Mouse (Mus musculus): ENCODE results near the gene Tspan18. TPM values are rescaled to one million over a fixed set of nuclear protein-coding genes. Genes with fewer than 3 reads are reported as not detected.

Gene Tspan18
- polyA plus RNA-seq, 1 experiment from 2014 or later: 48.4 TPM

DNA sequence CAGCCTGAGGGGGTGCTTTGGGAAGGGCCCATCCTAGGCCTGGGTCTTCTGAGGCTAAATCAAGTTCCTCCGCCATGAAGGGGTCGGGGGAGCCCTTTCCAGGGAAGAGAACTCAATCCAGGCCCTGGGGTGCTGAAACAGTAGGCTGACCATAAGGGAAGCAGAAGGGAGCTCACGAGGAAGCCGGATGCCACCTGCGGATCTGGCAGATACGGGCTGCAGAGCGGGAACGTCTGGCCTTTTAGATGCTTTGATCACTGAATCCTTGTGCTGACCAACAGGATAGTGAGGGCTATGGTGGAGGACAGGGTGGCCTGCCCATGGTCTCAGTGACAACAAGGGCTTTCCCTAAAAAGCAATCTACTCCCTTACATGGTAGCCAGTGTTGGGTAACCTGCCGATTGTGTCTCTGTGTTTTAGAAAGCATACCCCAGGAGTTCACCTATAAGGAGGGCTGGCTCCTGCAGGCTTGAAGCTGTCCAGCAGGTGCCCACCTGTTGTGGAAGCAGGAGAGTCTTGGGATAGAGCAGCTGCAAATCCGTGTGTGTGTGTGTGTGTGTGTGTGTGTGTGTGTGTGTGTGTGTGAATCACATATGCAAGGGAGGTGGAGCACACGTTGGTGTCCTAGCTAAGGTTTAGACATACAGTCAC lies 90.7 kb downstream of the Tspan18 start:
- Histone ChIP-seq H3K27ac (replicated peaks) (peak overlapping the region; percentile 60), H3K4me1 (peaks cover 66% of the 10 kb centered on the region), H3K4me3 (no peak overlapping the region), H3K9me3 (replicated peaks) (no peaks in the 10 kb centered on the region), H3K27me3 (ENCODE audit: low read depth, poor library complexity, severe bottlenecking) (no peaks in the 10 kb centered on the region), H3K36me3 (peaks cover 29% of the 10 kb centered on the region)
- 80% methylated on average over 11 of the region's 11 CpGs for WGBS
- DNase-seq (ENCODE audit: low spot score): no peak

DNA sequence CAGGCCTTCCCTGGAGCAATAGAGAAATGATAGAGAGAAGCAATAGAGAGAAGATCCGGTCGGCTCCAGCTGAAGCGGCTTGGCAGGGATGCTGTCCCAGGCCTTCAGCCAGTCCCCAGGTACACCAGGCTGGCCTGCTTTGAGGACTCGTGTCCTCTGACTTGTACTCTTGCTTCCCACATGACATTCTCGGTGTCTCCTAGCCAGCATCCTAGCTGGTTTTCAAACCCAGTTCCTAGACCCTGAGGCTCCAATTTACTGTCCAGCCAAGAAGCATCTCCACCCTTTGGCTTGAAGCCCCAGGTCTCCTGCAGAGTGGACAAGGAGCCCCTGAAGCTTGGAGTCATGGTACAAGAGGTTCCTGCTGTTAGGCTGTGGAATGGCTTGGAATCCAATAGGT lies 92.1 kb downstream of the Tspan18 start:
- peak overlapping the region; percentile 55 for H3K27ac ChIP-seq (replicated peaks)
- no peak overlapping the region for H3K4me3 ChIP-seq
- no peak for DNase-seq (ENCODE audit: low spot score)
- H3K36me3 ChIP-seq: peaks cover 41% of the 10 kb centered on the region
- peaks cover 65% of the 10 kb centered on the region for H3K4me1 ChIP-seq
- no peaks in the 10 kb centered on the region for H3K27me3 ChIP-seq (ENCODE audit: low read depth, poor library complexity, severe bottlenecking)
- H3K9me3 ChIP-seq (replicated peaks): no peaks in the 10 kb centered on the region
- WGBS: 89% methylated on average over 5 of the region's 5 CpGs

DNA sequence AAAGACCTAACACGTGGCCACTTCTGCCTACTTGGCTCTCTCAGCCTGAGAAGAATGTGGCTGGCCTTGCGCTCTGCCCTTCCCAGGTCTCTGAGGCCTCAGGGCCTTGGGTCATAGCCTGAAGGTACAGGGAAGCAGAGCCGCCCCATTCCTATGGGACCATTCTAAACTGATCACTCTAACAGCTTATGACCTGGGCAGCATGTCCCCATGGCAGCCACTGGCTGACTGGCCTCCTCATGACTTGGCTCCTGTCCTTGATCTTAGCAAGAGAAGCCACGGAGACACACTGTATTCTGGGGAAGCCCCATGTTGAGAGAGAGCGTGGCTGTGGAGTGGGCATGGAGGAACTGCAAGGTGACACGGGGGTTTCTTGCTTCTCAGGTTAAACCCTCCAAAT lies 95.4 kb downstream of the Tspan18 start:
- Histone ChIP-seq H3K4me3 (no peak overlapping the region), H3K4me1 (peaks cover 66% of the 10 kb centered on the region), H3K9me3 (replicated peaks) (no peaks in the 10 kb centered on the region; the same call in 1 of the 2 replicates), H3K27me3 (ENCODE audit: low read depth, poor library complexity, severe bottlenecking) (0 out of 2 replicates have a peak, but pooled peaks cover 2% of the 10 kb centered on the region), H3K36me3 (peaks cover 45% of the 10 kb centered on the region), H3K27ac (replicated peaks) (peak overlapping the region; percentile 67)
- 88% methylated on average over 6 of the region's 6 CpGs for WGBS
- DNase-seq (ENCODE audit: low spot score): no peak

DNA sequence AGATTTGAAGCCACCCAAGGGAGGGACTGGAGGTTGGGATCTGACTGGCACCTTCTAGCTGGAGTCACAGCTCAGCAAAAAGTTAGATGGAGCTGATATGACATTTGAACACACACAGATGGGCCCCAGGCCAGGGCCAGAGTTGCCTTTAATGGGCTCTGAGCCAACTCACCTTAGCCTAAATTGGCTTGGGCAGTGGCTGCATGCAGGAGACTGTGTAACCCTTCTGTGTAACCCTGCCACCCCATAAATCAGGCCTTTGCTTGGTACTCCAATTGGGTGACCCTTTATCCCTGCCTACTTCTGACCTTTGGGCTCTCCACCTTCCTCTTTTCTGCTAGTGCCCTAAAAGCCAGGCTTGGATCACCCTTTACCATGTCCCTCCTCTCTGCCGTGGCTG lies 97.2 kb downstream of the Tspan18 start:
- H3K27ac ChIP-seq (replicated peaks): peak overlapping the region; percentile 67
- peaks cover 48% of the 10 kb centered on the region for H3K36me3 ChIP-seq
- 70% methylated on average over 1 of the region's 1 CpGs for WGBS
- no peaks in the 10 kb centered on the region; the same call in 1 of the 2 replicates for H3K9me3 ChIP-seq (replicated peaks)
- no peak overlapping the region for H3K4me3 ChIP-seq
- no peak for DNase-seq (ENCODE audit: low spot score)
- H3K27me3 ChIP-seq (ENCODE audit: low read depth, poor library complexity, severe bottlenecking): 0 out of 2 replicates have a peak, but pooled peaks cover 3% of the 10 kb centered on the region
- H3K4me1 ChIP-seq: peaks cover 65% of the 10 kb centered on the region

DNA sequence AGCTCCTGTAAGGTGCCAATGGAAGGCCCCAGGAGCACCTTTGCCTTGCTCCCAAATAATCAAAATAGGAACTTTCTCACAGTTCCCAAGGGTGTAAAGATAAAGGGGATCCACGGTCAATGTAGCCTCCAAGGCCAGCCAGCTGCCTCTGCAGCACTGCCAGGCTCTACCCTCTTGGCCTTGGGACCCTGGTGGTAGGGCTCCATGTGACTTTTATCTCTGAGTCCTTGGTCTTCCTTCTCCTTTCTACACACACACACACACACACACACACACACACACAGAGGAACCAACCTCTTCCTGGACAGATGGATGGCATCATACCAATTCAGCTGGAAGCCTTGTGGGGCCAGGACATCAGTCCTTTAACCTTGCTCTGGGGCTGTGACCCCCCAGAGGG lies 102.2 kb downstream of the Tspan18 start:
- 0 out of 2 replicates have a peak, but pooled peaks cover 3% of the 10 kb centered on the region for H3K27me3 ChIP-seq (ENCODE audit: low read depth, poor library complexity, severe bottlenecking)
- H3K9me3 ChIP-seq (replicated peaks): no peaks in the 10 kb centered on the region; the same call in 1 of the 2 replicates
- no peak overlapping the region for H3K4me3 ChIP-seq
- peaks cover 72% of the 10 kb centered on the region for H3K4me1 ChIP-seq
- 62% methylated on average over 1 of the region's 1 CpGs for WGBS
- no peak for DNase-seq (ENCODE audit: low spot score)
- peak overlapping the region; percentile 94 for H3K27ac ChIP-seq (replicated peaks)
- H3K36me3 ChIP-seq: peaks cover 36% of the 10 kb centered on the region

DNA sequence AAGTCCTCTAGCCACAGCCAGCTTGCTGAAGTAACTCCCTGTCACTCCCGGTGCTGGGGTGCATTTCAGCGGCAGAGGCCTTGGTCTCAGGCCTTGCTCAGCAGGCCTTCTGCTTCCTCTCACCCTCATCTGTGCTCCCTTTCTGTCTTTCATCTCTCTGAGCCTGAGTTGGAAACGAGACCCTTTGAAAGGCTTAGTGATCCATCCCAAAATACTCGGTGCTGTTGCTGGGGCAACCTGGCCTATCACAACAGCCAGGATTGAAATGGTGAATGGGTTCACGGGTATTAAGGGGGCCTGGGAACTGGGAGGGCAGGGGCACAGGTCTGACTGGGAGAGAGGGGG lies 105.9 kb downstream of the Tspan18 start:
- H3K27ac ChIP-seq (replicated peaks): peak overlapping the region; percentile 94
- H3K4me3 ChIP-seq: peak overlapping the region; percentile 49
- peaks cover 88% of the 10 kb centered on the region for H3K4me1 ChIP-seq
- peak; percentile 86 for DNase-seq (ENCODE audit: low spot score)
- peaks cover 3% of the 10 kb centered on the region; the same call in 1 of the 2 replicates for H3K27me3 ChIP-seq (ENCODE audit: low read depth, poor library complexity, severe bottlenecking)
- WGBS: 3% methylated on average over 5 of the region's 5 CpGs
- H3K36me3 ChIP-seq: peaks cover 24% of the 10 kb centered on the region
- no peaks in the 10 kb centered on the region for H3K9me3 ChIP-seq (replicated peaks)

DNA sequence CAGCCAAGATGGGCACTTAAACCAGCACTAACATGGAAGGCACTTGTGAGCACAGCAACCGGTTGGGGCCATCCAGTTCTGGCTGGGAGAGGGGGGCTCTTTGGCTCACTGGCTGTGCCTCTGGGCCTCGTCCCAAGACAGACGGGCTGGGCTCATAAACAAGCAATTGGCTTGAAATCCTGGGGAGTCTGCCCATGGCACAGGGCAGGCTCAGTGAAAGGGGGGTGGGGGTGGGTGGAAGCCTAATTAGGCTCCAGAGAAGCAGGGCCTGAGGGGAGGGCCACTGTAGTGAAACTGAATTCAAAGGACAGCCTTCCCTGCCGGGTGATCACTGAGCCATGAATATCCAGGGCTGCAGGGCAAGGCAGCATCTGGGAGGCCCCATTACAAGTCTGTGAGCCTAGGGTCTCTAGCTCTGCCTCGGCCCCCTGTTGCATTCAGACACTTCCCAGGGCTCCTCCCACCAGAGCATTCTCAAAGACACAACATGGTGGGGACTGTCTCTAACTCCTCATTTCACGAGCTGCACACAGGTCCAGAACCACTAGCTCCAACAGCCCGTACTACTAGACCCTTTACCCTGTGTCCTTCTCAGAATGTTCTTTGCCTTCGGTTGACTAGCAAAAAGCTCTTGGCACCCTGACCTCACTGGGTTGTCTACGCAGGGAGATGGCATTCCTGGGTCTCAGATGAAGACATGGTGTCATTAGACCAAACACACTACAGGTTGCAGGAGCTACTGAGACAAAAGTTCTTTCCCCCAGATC lies 106.4 kb downstream of the Tspan18 start:
- H3K4me3 ChIP-seq: peak overlapping the region; percentile 49
- H3K27ac ChIP-seq (replicated peaks): peak overlapping the region; percentile 94
- H3K36me3 ChIP-seq: peaks cover 29% of the 10 kb centered on the region
- DNase-seq (ENCODE audit: low spot score): peak; percentile 82
- H3K9me3 ChIP-seq (replicated peaks): no peaks in the 10 kb centered on the region
- H3K4me1 ChIP-seq: peaks cover 89% of the 10 kb centered on the region
- WGBS: 10% methylated on average over 9 of the region's 9 CpGs
- H3K27me3 ChIP-seq (ENCODE audit: low read depth, poor library complexity, severe bottlenecking): peaks cover 7% of the 10 kb centered on the region; the same call in 1 of the 2 replicates

DNA sequence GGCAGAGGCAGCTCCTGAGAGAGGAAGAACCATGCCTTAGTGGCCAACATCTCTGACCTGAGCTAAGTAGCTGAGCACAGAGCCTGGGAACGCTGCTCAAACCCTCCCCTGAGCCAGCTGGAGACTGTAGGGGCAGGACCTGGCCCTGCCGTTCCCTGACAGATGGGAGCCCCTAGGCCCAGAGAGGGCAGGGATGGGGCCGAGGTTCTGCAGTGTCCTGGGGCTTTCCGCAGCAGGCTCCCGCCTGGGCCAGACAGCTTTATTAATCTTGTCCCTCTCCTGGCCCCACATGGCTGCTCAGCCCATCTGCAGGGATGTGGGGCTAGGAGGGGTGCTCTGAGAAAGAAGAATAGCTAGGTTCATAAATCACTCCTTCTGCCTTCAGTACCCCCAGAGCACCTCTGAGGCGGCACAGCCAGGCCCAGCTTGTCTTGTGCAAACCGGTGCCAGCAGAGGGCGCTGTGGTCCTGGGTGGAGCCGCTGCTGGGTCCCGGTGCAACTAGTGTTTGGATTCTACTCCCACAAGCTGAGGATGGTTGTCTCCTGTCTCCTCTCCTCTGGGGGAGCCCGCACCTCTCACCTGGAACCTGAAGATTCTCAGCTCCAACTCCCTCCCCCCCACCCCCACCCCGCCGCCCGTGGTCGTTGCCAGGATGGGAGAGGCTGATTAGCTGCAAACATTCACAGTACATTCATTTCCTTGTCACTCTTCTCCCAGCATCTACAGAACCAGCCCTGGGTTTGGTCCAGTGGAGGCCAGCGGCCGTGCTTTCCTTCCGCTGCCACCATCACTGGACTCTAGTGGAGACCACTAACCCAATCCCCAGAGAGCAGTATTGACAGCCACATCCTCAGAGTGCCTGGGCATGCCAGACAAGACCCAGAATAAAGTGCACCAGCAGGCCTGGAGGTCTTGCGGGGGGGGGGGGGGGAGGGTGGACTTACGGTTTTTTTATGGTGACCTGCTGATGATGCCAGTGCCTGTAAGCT lies 107.4 kb downstream of the Tspan18 start:
- DNase-seq (ENCODE audit: low spot score): peak; percentile 94
- peak overlapping the region; percentile 94 for H3K27ac ChIP-seq (replicated peaks)
- peaks cover 9% of the 10 kb centered on the region; the same call in 1 of the 2 replicates for H3K27me3 ChIP-seq (ENCODE audit: low read depth, poor library complexity, severe bottlenecking)
- H3K4me3 ChIP-seq: peak overlapping the region; percentile 49
- peaks cover 81% of the 10 kb centered on the region for H3K4me1 ChIP-seq
- H3K36me3 ChIP-seq: peaks cover 39% of the 10 kb centered on the region
- 8% methylated on average over 20 of the region's 20 CpGs for WGBS
- H3K9me3 ChIP-seq (replicated peaks): no peaks in the 10 kb centered on the region

DNA sequence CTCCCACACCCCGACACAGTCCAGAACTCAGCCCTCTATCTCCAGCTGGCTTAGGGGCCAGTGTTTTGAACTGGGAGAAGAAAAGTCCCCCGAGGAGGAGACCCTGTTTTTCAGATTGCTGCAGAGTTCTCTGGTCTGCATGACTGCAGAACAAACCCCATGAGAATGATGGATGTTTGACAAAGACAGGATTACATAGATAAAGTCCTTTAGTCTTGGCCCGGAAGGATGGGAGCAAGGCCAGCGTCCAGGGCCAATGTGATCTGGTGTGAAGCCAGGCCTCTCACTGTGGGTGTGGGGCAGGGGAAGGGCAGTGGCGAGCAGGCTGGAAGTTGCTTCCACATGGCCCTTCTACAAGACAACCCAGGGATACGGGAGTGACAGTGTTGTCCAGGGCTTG lies 110.8 kb downstream of the Tspan18 start:
- Histone ChIP-seq H3K4me3 (no peak overlapping the region), H3K9me3 (replicated peaks) (no peaks in the 10 kb centered on the region), H3K27ac (replicated peaks) (peak overlapping the region; percentile 57), H3K4me1 (peaks cover 78% of the 10 kb centered on the region), H3K36me3 (peaks cover 61% of the 10 kb centered on the region), H3K27me3 (ENCODE audit: low read depth, poor library complexity, severe bottlenecking) (peaks cover 33% of the 10 kb centered on the region)
- DNase-seq (ENCODE audit: low spot score): no peak
- WGBS: 68% methylated on average over 6 of the region's 6 CpGs

DNA sequence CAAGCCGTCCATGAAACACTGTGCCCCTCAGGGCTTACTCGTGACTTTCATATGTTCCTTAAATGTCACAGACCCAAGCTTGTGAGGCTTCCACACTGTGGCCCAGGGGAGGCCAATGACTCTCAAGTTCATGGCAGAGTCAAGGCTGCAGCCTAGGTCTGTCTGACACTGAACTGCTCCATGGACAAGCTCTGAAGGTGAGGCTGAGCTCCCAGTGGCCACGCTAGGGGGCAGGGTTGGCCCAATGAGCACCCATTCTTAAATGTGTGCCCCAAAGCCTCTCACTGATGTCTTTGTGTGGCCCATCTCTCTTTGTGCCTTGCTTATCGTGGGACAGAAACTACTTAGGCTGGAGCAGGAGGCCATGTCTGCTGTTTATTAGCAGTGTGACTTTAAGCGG lies 113.9 kb downstream of the Tspan18 start:
- H3K4me3 ChIP-seq: no peak overlapping the region
- H3K27ac ChIP-seq (replicated peaks): peak overlapping the region; percentile 72
- DNase-seq (ENCODE audit: low spot score): no peak
- peaks cover 83% of the 10 kb centered on the region for H3K36me3 ChIP-seq
- no peaks in the 10 kb centered on the region for H3K9me3 ChIP-seq (replicated peaks)
- peaks cover 55% of the 10 kb centered on the region for H3K27me3 ChIP-seq (ENCODE audit: low read depth, poor library complexity, severe bottlenecking)
- H3K4me1 ChIP-seq: peaks cover 66% of the 10 kb centered on the region
- WGBS: 62% methylated on average over 5 of the region's 5 CpGs

DNA sequence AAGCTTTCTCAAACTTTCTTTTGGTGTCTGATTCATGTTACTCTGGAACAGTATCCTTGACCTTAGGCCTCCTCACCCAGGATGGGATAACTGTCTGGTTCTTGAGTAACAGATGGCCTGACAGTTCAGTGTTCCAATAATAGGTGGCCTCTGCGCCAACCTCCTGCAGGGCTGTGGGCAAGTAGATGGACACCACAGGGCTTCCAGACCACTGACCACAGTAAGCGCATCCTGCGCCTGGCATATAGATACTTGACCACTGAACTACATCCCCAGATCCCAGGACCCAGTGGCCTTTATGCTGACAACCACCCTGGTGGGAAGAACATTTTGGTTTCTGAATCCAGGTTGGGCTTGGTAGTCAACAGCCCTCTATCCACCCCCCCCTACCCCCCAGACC lies 114.7 kb downstream of the Tspan18 start:
- WGBS: 95% methylated on average over 3 of the region's 3 CpGs

DNA sequence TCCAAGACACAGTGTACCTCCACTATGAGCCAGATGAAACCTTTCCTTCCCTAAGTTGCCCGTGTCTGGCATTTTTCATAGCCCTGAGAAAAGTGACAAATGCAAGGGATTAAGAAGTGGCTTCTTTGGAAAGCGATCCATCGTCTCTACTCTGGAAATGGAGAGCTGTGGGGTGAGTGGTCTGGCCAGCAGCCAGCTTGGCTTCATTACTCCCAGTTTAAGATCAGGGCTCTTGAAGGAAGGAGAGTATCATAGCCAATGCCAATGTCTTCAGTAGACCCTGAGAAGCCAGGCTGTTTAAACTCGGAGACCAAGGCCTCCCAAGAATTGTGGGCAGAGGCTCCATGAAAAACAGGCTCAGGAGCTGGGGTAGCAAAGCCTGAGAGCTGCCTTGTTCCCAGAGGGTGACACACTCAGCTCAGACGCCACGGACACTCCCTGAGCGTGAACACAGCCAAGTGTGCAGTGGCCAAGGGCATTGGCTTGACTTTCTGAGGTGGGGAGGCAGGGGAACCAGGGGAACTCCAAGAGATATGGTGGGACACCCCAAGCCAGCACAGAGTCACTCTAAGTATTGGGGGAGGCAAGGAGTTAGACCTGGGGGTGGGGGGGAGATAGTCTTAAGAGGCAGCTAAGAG lies 115.8 kb downstream of the Tspan18 start:
- Histone ChIP-seq H3K9me3 (replicated peaks) (no peaks in the 10 kb centered on the region), H3K27ac (replicated peaks) (peak overlapping the region; percentile 76), H3K4me3 (no peak overlapping the region), H3K36me3 (peaks cover 90% of the 10 kb centered on the region), H3K4me1 (peaks cover 68% of the 10 kb centered on the region), H3K27me3 (ENCODE audit: low read depth, poor library complexity, severe bottlenecking) (peaks cover 58% of the 10 kb centered on the region)
- DNase-seq (ENCODE audit: low spot score): no peak
- 88% methylated on average over 7 of the region's 7 CpGs for WGBS

More for the DNA sequence above, 114.7 kb downstream of the Tspan18 start:
- H3K36me3 ChIP-seq: peaks cover 91% of the 10 kb centered on the region
- peaks cover 61% of the 10 kb centered on the region for H3K27me3 ChIP-seq (ENCODE audit: low read depth, poor library complexity, severe bottlenecking)
- DNase-seq (ENCODE audit: low spot score): no peak
- no peaks in the 10 kb centered on the region for H3K9me3 ChIP-seq (replicated peaks)
- H3K4me1 ChIP-seq: peaks cover 70% of the 10 kb centered on the region
- peak overlapping the region; percentile 33; the same call in 1 of the 2 replicates for H3K27ac ChIP-seq (replicated peaks)
- H3K4me3 ChIP-seq: no peak overlapping the region

Measured in midbrain, embryonic 10.5 days (tissue).